Mouse (Mus musculus) gastrocnemius, postnatal 10 days (tissue): ENCODE measurements around the gene Lrrc56. TPM values are rescaled to one million over a fixed set of nuclear protein-coding genes. Genes with fewer than 3 reads are reported as not detected.

ENCODE experiments used
- DNase-seq: peaks from one replicate; pipeline ENCODE4 v3.0.0; 2021; ENCODE audit warnings: mixed read lengths
- long read RNA-seq, 2 experiments: library from polyadenylated mRNA; stranded (forward); transcript quantifications; one replicate each; pipeline ENCODE4 v2.0.0; 2021
- total RNA-seq, 2 experiments: library from RNA; stranded (reverse); gene quantifications; 2 replicates each; pipeline ENCODE4 v1.2.3; 2021

Lrrc56 gene
- total RNA-seq = 1 to 10 TPM; 2.7 to 3.2 TPM
- long read RNA-seq, experiment 1, partial matches to known transcripts = 0 of 8 reads
- long read RNA-seq, experiment 1, other reads (novel, unspliced or antisense) = 7 of 8 reads
- long read RNA-seq, experiment 2, partial matches to known transcripts = 0 of 5 reads
- long read RNA-seq, experiment 2, other reads (novel, unspliced or antisense) = 4 of 5 reads

- DNase-seq = peak; percentile 97
Measured at GRCm38 (mm10) chr7:141193948-141194347, at the start of gene Lrrc56, which contains the start of gene Hras. TSS of gene Lrrc56 (plus strand) at chr7:141194157. TSS of gene Hras (minus strand) at chr7:141194005.

- no peak for DNase-seq
Measured at GRCm38 (mm10) chr7:141144650-141145049, 49.3 kb upstream of the Lrrc56 start.

GRCm38 (mm10) chr7:141145403-141145802 lies 48.6 kb upstream of the Lrrc56 start:
- no peak for DNase-seq

- no peak for DNase-seq
Measured at GRCm38 (mm10) chr7:141146043-141146595, 47.8 kb upstream of the Lrrc56 start.

- no peak for DNase-seq
Measured at GRCm38 (mm10) chr7:141147044-141147443, 46.9 kb upstream of the Lrrc56 start.

- DNase-seq = no peak
Measured at GRCm38 (mm10) chr7:141148639-141149038, 45.3 kb upstream of the Lrrc56 start.

- DNase-seq = no peak
Measured at GRCm38 (mm10) chr7:141155362-141155761, 38.6 kb upstream of the Lrrc56 start.

GRCm38 (mm10) chr7:141164397-141164796 lies 29.6 kb upstream of the Lrrc56 start:
- no peak for DNase-seq

GRCm38 (mm10) chr7:141164850-141165249 lies 29.1 kb upstream of the Lrrc56 start:
- DNase-seq = no peak

GRCm38 (mm10) chr7:141167901-141168517 lies 25.9 kb upstream of the Lrrc56 start:
- peak; percentile 46 for DNase-seq

GRCm38 (mm10) chr7:141168518-141168953 lies 25.4 kb upstream of the Lrrc56 start:
- DNase-seq = peak; percentile 52

GRCm38 (mm10) chr7:141169300-141169699 lies 24.7 kb upstream of the Lrrc56 start:
- no peak for DNase-seq

GRCm38 (mm10) chr7:141169866-141170265 lies 24.1 kb upstream of the Lrrc56 start:
- no peak for DNase-seq

GRCm38 (mm10) chr7:141172116-141173006 lies 21.6 kb upstream of the Lrrc56 start, which contains the start of gene Rnh1:
TSS of gene Rnh1 (minus strand) at chr7:141172857.
- DNase-seq = peak; percentile 85

- DNase-seq = no peak
Measured at GRCm38 (mm10) chr7:141173323-141173850, 20.6 kb upstream of the Lrrc56 start.

GRCm38 (mm10) chr7:141175068-141175467 lies 18.9 kb upstream of the Lrrc56 start:
- DNase-seq = no peak

GRCm38 (mm10) chr7:141176173-141176572 lies 17.8 kb upstream of the Lrrc56 start:
- peak; percentile 87 for DNase-seq

GRCm38 (mm10) chr7:141188194-141188593 lies 5.8 kb upstream of the Lrrc56 start:
- no peak for DNase-seq

- no peak for DNase-seq
Measured at GRCm38 (mm10) chr7:141188733-141189132, 5.2 kb upstream of the Lrrc56 start.

GRCm38 (mm10) chr7:141190220-141190619 lies 3.7 kb upstream of the Lrrc56 start:
- DNase-seq = no peak

- no peak for DNase-seq
Measured at GRCm38 (mm10) chr7:141191036-141191435, 2.9 kb upstream of the Lrrc56 start.
